Mouse (Mus musculus): ENCODE measurements around the gene Prss8.

GRCm38 (mm10) chr7:127885951-127886350, 44.0 kb downstream of the Prss8 start:
- TF ChIP-seq TAL1 (IDR thresholded peaks at IDR 0.05; ENCODE audit: low read length) (no peak), GATA1 (IDR thresholded peaks at IDR 0.05; ENCODE audit: low read length) (no peak)
